9 mouse cellular contexts compared by ENCODE assay signal in the genomic region with DNA sequence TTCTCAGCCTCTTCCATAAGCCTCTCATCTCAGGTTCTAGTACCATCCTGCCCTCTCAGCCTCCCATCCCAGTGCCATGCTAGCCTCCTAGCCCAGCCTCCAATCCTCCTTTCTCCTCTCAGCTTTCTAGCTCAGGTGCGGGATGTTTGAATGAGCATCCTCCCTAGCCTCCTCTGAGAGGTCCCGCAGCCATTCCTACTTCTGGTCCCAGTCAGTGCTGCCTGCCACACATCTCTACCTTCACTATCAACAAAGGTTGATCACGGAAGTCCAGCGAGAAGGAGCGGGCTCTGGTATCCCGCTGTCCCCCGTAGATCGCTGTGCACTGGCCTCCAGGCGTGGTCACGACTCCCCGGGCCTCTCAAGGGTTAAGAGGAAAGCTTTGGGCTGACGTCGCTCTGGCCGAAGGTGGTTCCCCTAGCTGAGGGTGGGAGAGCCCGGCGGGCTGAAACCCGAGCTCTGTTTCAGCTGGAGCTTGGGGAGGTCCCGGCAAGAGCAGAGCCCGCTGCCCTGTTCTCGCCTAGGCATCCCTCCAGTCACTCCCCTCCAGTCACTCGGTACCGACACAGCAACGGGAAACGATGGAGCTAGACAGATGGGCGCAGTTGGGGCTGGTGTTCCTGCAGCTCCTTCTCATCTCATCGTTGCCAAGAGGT. TPM values are rescaled to one million over a fixed set of nuclear protein-coding genes. Genes with fewer than 3 reads are reported as not detected.
DNase-seq lines count a peak whose midpoint lies in the region; ATAC-seq lines count a peak whose summit lies in the region.
"Had no signal": no experiment of that assay in that cellular context is flagged by ENCODE, and none has a peak within 500 bp of the region (broad histone marks: within the 10 kb centered on the region; RNA-seq: fewer than 3 reads in every experiment).

Gene Pamr1, plus strand, starts transcription at position 402 of the 656 bp plus-strand sequence.

- H3K4me3 ChIP-seq in heart, embryonic 13.5 days: peak within 1 kb of the TSS; percentile 46
- H3K4me3 ChIP-seq in lung, embryonic 15.5 days: peak within 1 kb of the TSS; percentile 36
- H3K4me3 ChIP-seq: megakaryocyte, embryonic 14.5 days had no signal

- H3K27me3 ChIP-seq in heart, embryonic 13.5 days (replicated peaks): peaks cover 49% of the 10 kb centered on the region
- no peaks in the 10 kb centered on the region for H3K27me3 ChIP-seq in lung, embryonic 15.5 days

- WGBS in heart, embryonic 13.5 days: 2% methylated on average over 26 of the region's 26 CpGs
- WGBS in lung, embryonic 15.5 days: 1% methylated on average over 26 of the region's 26 CpGs

- peak in 1 of 2 experiments; percentile 15 for DNase-seq in layer of hippocampus, adult 8-10 months (ENCODE audit: low spot score in 2 of 2)
- DNase-seq in layer of hippocampus, adult 9-11 months: no peak
- DNase-seq in embryo, embryonic 9.5 days (ENCODE audit: extremely low spot score): peak; percentile 66
- DNase-seq in kidney, postnatal 14 days: peak; percentile 50
- DNase-seq in retina, postnatal 1 day: peak; percentile 58
- DNase-seq in thymus, postnatal 10 days (ENCODE audit: low spot score in 2 of 2): no peak

- no peaks in the 10 kb centered on the region for H3K36me3 ChIP-seq in heart, embryonic 13.5 days
- H3K36me3 ChIP-seq in lung, embryonic 15.5 days: no peaks in the 10 kb centered on the region

- no peak within 1 kb of the TSS for H3K27ac ChIP-seq in heart, embryonic 13.5 days (replicated peaks)
- no peak within 1 kb of the TSS for H3K27ac ChIP-seq in lung, embryonic 15.5 days

- peaks cover 25% of the 10 kb centered on the region for H3K4me1 ChIP-seq in heart, embryonic 13.5 days
- peaks cover 34% of the 10 kb centered on the region for H3K4me1 ChIP-seq in lung, embryonic 15.5 days

- H3K9me3 ChIP-seq in heart, embryonic 13.5 days: no peaks in the 10 kb centered on the region
- H3K9me3 ChIP-seq in lung, embryonic 15.5 days: no peaks in the 10 kb centered on the region

- ATAC-seq in heart, embryonic 13.5 days (ENCODE audit: extremely low read depth, insufficient number of reproducible peaks, low FRiP score, low TSS enrichment): no peak
- peak; percentile 82 for ATAC-seq in lung, embryonic 15.5 days (ENCODE audit: borderline replicate concordance, extremely low read depth, low FRiP score, low TSS enrichment)

- H3K4me2 ChIP-seq in heart, embryonic 13.5 days: peak within 1 kb of the TSS; percentile 73
- H3K4me2 ChIP-seq in lung, embryonic 15.5 days: peak within 1 kb of the TSS; percentile 68

- peak within 1 kb of the TSS; percentile 64 for H3K9ac ChIP-seq in heart, embryonic 13.5 days
- peak within 1 kb of the TSS; percentile 20; the same call in 1 of the 2 replicates for H3K9ac ChIP-seq in lung, embryonic 15.5 days

RNA-seq across cellular contexts. Expression of gene Pamr1, which starts in this region (rescaled TPM):
- total RNA-seq in layer of hippocampus, adult 8-10 months (2022): 10 to 100 TPM; 10.1 to 14.4 (median 11.7) TPM
- polyA plus RNA-seq in heart, embryonic 13.5 days (2015; fragmentation: Nextera tagmentation; extraction: Ambion mirVana): 1.4 and 2.2 TPM in 2 replicates
- polyA plus RNA-seq in lung, embryonic 15.5 days (2015; fragmentation: Nextera tagmentation; extraction: Ambion mirVana): 16.6 and 17.4 TPM in 2 replicates

Comparison
In these comparisons a context has a peak if more than half of its experiments do, and no peak if none do; other contexts are left out.
1. DNase-seq: peak in embryo, embryonic 9.5 days (single experiment), kidney, postnatal 14 days (single experiment) and retina, postnatal 1 day (single experiment); none in layer of hippocampus, adult 9-11 months (single experiment) and thymus, postnatal 10 days (0 of 2).